Mouse (Mus musculus): ENCODE data around the gene Fgd6.

Gene Fgd6

GRCm38 (mm10) chr10:94174652-94175051 is 138.9 kb downstream of the Fgd6 start:
- in situ Hi-C loops (cut with MboI, MseI): no loop called here

- in situ Hi-C loops (cut with MboI, MseI): no loop called here
These were observed 147.4 kb downstream of the Fgd6 start for GRCm38 (mm10) chr10:94183199-94183598.
